Mouse (Mus musculus): ENCODE results near the gene Gm27021. TPM values are rescaled to one million over a fixed set of nuclear protein-coding genes. Genes with fewer than 3 reads are reported as not detected.
A peak's percentile ranks its signal among the peaks of the same experiment; 100 is the strongest.

The Gm27021 gene
- polyA plus RNA-seq, 1 experiment from 2014 or later: 0.15 TPM

- peak overlapping the region; percentile 91 for H3K4me2 ChIP-seq (ENCODE audit: low read depth, low read length)
- WGBS (ENCODE audit: insufficient replicate concordance): 10% methylated on average over 17 of the region's 17 CpGs
- ATAC-seq (ENCODE audit: low read depth): no peak
- peaks cover 18% of the 10 kb centered on the region for H3K36me3 ChIP-seq (ENCODE audit: control insufficient read depth, insufficient read depth)
- peaks cover 27% of the 10 kb centered on the region for H3K4me1 ChIP-seq (ENCODE audit: control insufficient read depth, low read depth, low read length)
- H3K4me3 ChIP-seq (ENCODE audit: low read depth, low read length): peak overlapping the region; percentile 92
- no peaks in the 10 kb centered on the region for H3K9me3 ChIP-seq (replicated peaks; ENCODE audit: control insufficient read depth, low read length)
- H3K27ac ChIP-seq (ENCODE audit: low read length): peak overlapping the region; percentile 94
- no peaks in the 10 kb centered on the region for H3K27me3 ChIP-seq (ENCODE audit: control insufficient read depth, insufficient read depth, low read depth, low read length)
- peak overlapping the region; percentile 94 for H3K9ac ChIP-seq (ENCODE audit: low read depth, low read length)
Observed at GRCm38 (mm10) chr8:120666807-120667470, 940 bp downstream of the Gm27021 start.

GRCm38 (mm10) chr8:120665726-120666455 is 2.0 kb downstream of the Gm27021 start:
- 63% methylated on average over 3 of the region's 3 CpGs for WGBS (ENCODE audit: insufficient replicate concordance)
- H3K27me3 ChIP-seq (ENCODE audit: control insufficient read depth, insufficient read depth, low read depth, low read length): no peaks in the 10 kb centered on the region
- H3K27ac ChIP-seq (ENCODE audit: low read length): no peak overlapping the region
- H3K9me3 ChIP-seq (replicated peaks; ENCODE audit: control insufficient read depth, low read length): no peaks in the 10 kb centered on the region
- peaks cover 10% of the 10 kb centered on the region for H3K36me3 ChIP-seq (ENCODE audit: control insufficient read depth, insufficient read depth)
- peak overlapping the region; percentile 11; the same call in 1 of the 2 replicates for H3K9ac ChIP-seq (ENCODE audit: low read depth, low read length)
- H3K4me1 ChIP-seq (ENCODE audit: control insufficient read depth, low read depth, low read length): peaks cover 27% of the 10 kb centered on the region
- H3K4me3 ChIP-seq (ENCODE audit: low read depth, low read length): peak overlapping the region; percentile 92; the same call in 1 of the 2 replicates
- ATAC-seq (ENCODE audit: low read depth): no peak
- H3K4me2 ChIP-seq (ENCODE audit: low read depth, low read length): peak overlapping the region; percentile 91

- Histone ChIP-seq H3K9ac (ENCODE audit: low read depth, low read length) (no peak overlapping the region), H3K4me2 (ENCODE audit: low read depth, low read length) (no peak overlapping the region), H3K27me3 (ENCODE audit: control insufficient read depth, insufficient read depth, low read depth, low read length) (no peaks in the 10 kb centered on the region), H3K4me1 (ENCODE audit: control insufficient read depth, low read depth, low read length) (peaks cover 25% of the 10 kb centered on the region), H3K4me3 (ENCODE audit: low read depth, low read length) (no peak overlapping the region), H3K36me3 (ENCODE audit: control insufficient read depth, insufficient read depth) (no peaks in the 10 kb centered on the region), H3K27ac (ENCODE audit: low read length) (no peak overlapping the region), H3K9me3 (replicated peaks; ENCODE audit: control insufficient read depth, low read length) (no peaks in the 10 kb centered on the region)
- no peak for ATAC-seq (ENCODE audit: low read depth)
- 63% methylated on average over 6 of the region's 6 CpGs for WGBS (ENCODE audit: insufficient replicate concordance)
Observed at GRCm38 (mm10) chr8:120664566-120664965, 3.3 kb downstream of the Gm27021 start.

GRCm38 (mm10) chr8:120657415-120657814 is 10.5 kb downstream of the Gm27021 start:
- no peak for ATAC-seq (ENCODE audit: low read depth)
- WGBS (ENCODE audit: insufficient replicate concordance): 85% methylated on average over 8 of the region's 8 CpGs
- Histone ChIP-seq H3K9ac (ENCODE audit: low read depth, low read length) (no peak overlapping the region), H3K27ac (ENCODE audit: low read length) (no peak overlapping the region), H3K4me2 (ENCODE audit: low read depth, low read length) (no peak overlapping the region), H3K9me3 (replicated peaks; ENCODE audit: control insufficient read depth, low read length) (no peaks in the 10 kb centered on the region), H3K4me3 (ENCODE audit: low read depth, low read length) (no peak overlapping the region), H3K27me3 (ENCODE audit: control insufficient read depth, insufficient read depth, low read depth, low read length) (no peaks in the 10 kb centered on the region), H3K4me1 (ENCODE audit: control insufficient read depth, low read depth, low read length) (no peaks in the 10 kb centered on the region), H3K36me3 (ENCODE audit: control insufficient read depth, insufficient read depth) (peaks cover 18% of the 10 kb centered on the region)

- WGBS (ENCODE audit: insufficient replicate concordance): 84% methylated on average over 7 of the region's 7 CpGs
- no peak for ATAC-seq (ENCODE audit: low read depth)
- no peak overlapping the region for H3K27ac ChIP-seq (ENCODE audit: low read length)
Observed at GRCm38 (mm10) chr8:120656322-120657052, 11.4 kb downstream of the Gm27021 start.

GRCm38 (mm10) chr8:120647532-120647931 is 20.3 kb downstream of the Gm27021 start, which contains the start of gene 1190005I06Rik:
Gene 1190005I06Rik (minus strand): TSS chr8:120647632.
- 59% methylated on average over 7 of the region's 7 CpGs for WGBS (ENCODE audit: insufficient replicate concordance)
- Histone ChIP-seq H3K4me2 (ENCODE audit: low read depth, low read length) (no peak within 1 kb of the TSS), H3K27me3 (ENCODE audit: control insufficient read depth, insufficient read depth, low read depth, low read length) (no peaks in the 10 kb centered on the region), H3K9ac (ENCODE audit: low read depth, low read length) (no peak within 1 kb of the TSS), H3K4me1 (ENCODE audit: control insufficient read depth, low read depth, low read length) (no peaks in the 10 kb centered on the region), H3K9me3 (replicated peaks; ENCODE audit: control insufficient read depth, low read length) (no peaks in the 10 kb centered on the region), H3K27ac (ENCODE audit: low read length) (no peak within 1 kb of the TSS), H3K4me3 (ENCODE audit: low read depth, low read length) (no peak within 1 kb of the TSS), H3K36me3 (ENCODE audit: control insufficient read depth, insufficient read depth) (no peaks in the 10 kb centered on the region)
- no peak for ATAC-seq (ENCODE audit: low read depth)

More at GRCm38 (mm10) chr8:120656322-120657052, 11.4 kb downstream of the Gm27021 start:
- Histone ChIP-seq H3K9me3 (replicated peaks; ENCODE audit: control insufficient read depth, low read length) (no peaks in the 10 kb centered on the region), H3K27me3 (ENCODE audit: control insufficient read depth, insufficient read depth, low read depth, low read length) (no peaks in the 10 kb centered on the region), H3K4me2 (ENCODE audit: low read depth, low read length) (no peak overlapping the region), H3K4me1 (ENCODE audit: control insufficient read depth, low read depth, low read length) (no peaks in the 10 kb centered on the region), H3K36me3 (ENCODE audit: control insufficient read depth, insufficient read depth) (peaks cover 18% of the 10 kb centered on the region), H3K4me3 (ENCODE audit: low read depth, low read length) (no peak overlapping the region), H3K9ac (ENCODE audit: low read depth, low read length) (no peak overlapping the region)

GRCm38 (mm10) chr8:120644663-120645062 is 23.2 kb downstream of the Gm27021 start:
- no peaks in the 10 kb centered on the region for H3K36me3 ChIP-seq (ENCODE audit: control insufficient read depth, insufficient read depth)
- H3K4me1 ChIP-seq (ENCODE audit: control insufficient read depth, low read depth, low read length): no peaks in the 10 kb centered on the region
- H3K9ac ChIP-seq (ENCODE audit: low read depth, low read length): no peak overlapping the region
- WGBS (ENCODE audit: insufficient replicate concordance): 65% methylated on average over 7 of the region's 7 CpGs
- no peak overlapping the region for H3K4me2 ChIP-seq (ENCODE audit: low read depth, low read length)
- H3K27me3 ChIP-seq (ENCODE audit: control insufficient read depth, insufficient read depth, low read depth, low read length): no peaks in the 10 kb centered on the region
- H3K4me3 ChIP-seq (ENCODE audit: low read depth, low read length): no peak overlapping the region
- no peak overlapping the region for H3K27ac ChIP-seq (ENCODE audit: low read length)
- H3K9me3 ChIP-seq (replicated peaks; ENCODE audit: control insufficient read depth, low read length): no peaks in the 10 kb centered on the region
- ATAC-seq (ENCODE audit: low read depth): no peak

- WGBS (ENCODE audit: insufficient replicate concordance): 66% methylated on average over 10 of the region's 10 CpGs
- no peaks in the 10 kb centered on the region for H3K36me3 ChIP-seq (ENCODE audit: control insufficient read depth, insufficient read depth)
- no peak overlapping the region for H3K4me3 ChIP-seq (ENCODE audit: low read depth, low read length)
- no peak overlapping the region for H3K9ac ChIP-seq (ENCODE audit: low read depth, low read length)
- no peak for ATAC-seq (ENCODE audit: low read depth)
- no peaks in the 10 kb centered on the region; the same call in 1 of the 2 replicates for H3K27me3 ChIP-seq (ENCODE audit: control insufficient read depth, insufficient read depth, low read depth, low read length)
- no peak overlapping the region for H3K4me2 ChIP-seq (ENCODE audit: low read depth, low read length)
- no peak overlapping the region for H3K27ac ChIP-seq (ENCODE audit: low read length)
- no peaks in the 10 kb centered on the region for H3K4me1 ChIP-seq (ENCODE audit: control insufficient read depth, low read depth, low read length)
- no peaks in the 10 kb centered on the region for H3K9me3 ChIP-seq (replicated peaks; ENCODE audit: control insufficient read depth, low read length)
Observed at GRCm38 (mm10) chr8:120642031-120642662, 25.7 kb downstream of the Gm27021 start.
